Mouse (Mus musculus) stomach, postnatal 0 days (tissue): ENCODE data around the gene Gm5142.

Source experiments
- CTCF ChIP-seq: IDR thresholded peaks from 2 replicates; pipeline ENCODE4 v1.5.1; 2016; ENCODE audit warnings: antibody characterized with exemption, low read depth, mild to moderate bottlenecking, moderate library complexity
- EP300 ChIP-seq: optimal IDR thresholded peaks from 2 replicates; pipeline ENCODE3; 2016; ENCODE audit warnings: antibody characterized with exemption

DNA sequence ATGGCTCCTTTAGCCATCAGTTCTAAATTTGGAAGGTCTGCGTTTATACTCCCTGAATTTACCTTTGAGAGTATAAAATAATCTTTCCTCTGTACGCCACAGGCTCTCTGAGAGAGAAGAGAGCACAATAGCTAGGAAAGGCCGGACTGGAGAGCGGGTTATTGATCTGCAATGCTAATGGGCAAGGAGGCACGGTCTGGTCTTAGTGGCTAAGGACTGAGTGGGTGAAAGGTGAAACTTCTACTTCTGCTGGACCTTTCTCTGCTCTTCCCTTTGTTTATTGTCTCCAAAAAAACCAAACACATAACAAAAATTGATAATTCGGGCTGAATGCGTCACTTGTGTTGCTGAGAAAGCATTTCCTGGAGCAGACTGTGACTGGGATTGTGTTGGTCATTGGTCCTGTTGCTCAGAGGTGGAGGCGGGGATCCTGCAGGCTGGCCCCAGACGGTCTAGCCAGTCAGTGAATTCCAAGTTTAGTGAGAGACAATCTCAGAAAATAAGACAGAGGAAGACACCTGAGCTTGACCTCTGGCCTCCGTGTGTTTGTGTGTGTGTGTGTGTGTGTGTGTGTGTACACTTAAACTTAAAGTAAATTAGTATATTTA is 27.5 kb upstream of the Gm5142 start:
- TF ChIP-seq CTCF (no peak), EP300 (no peak)
